Mouse (Mus musculus): ENCODE data around the gene Akap13.

Akap13 gene

DNA sequence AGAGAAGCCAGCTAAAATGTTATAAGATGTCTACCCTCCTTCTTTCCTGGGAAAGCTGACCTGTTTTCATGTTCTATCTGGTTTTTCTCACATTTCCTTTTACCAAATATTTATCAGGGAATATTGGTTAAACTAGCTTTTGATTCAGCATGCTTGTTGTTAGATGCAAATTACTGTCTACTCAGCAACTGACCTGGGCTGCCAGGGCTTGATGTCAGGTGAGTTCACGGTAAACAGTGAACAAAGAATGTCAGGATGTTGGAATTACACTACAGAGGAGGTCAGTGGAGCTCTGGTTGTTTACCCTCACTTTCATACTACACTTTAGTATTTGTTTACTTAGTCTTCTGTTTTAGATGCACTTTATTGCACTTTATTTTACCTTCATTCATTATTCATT lies 5.0 kb downstream of the Akap13 start:
- no peak for DNase-seq (ENCODE audit: low spot score)

DNA sequence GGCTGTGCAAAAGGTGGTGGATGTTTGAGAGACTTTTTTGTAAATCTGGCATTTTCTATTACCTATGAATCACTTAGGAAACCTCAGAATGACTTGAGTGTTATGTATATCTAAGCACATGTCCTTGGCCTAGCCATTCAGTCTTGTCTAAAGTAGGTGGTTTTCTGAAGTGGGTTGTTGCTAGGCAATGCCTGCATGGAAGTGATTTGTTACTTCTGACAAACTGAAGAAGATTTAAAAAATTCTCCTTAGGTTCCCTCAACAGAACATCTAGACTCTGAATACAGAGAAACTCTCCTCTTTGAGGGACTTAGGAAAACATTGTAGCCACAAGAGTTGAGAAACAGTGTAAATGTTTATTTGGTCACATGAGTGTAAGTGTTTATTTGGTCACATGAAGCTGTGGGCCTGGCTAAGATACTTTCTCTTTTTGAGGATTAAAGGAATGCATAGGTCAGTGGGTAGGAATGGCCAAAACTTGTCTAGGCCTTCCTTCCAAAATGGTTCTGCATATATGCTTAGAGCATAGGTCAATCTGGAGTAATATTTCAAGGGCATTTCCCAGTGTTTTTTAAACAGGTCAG lies 8.3 kb downstream of the Akap13 start:
- no peak for DNase-seq (ENCODE audit: low spot score)

DNA sequence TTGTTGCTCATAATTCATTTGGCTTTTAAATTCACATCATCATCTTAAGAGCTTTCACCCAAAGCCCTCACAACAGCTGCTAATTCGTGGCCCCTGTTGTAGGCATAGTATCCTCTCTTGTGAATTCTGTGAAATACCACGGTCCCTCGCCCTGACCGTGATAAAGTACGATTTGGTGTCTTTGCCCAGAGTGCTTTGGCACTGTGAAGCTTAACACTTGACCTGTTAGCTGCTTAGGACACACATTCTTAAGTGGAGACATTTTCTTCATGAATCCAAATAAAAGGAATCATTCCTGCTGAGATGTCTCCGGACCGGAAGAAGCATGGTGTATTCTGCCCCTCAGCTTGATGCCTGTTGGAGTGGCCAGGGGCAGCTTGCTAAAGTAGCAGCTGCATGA lies 12.5 kb downstream of the Akap13 start:
- no peak for DNase-seq (ENCODE audit: low spot score)

DNA sequence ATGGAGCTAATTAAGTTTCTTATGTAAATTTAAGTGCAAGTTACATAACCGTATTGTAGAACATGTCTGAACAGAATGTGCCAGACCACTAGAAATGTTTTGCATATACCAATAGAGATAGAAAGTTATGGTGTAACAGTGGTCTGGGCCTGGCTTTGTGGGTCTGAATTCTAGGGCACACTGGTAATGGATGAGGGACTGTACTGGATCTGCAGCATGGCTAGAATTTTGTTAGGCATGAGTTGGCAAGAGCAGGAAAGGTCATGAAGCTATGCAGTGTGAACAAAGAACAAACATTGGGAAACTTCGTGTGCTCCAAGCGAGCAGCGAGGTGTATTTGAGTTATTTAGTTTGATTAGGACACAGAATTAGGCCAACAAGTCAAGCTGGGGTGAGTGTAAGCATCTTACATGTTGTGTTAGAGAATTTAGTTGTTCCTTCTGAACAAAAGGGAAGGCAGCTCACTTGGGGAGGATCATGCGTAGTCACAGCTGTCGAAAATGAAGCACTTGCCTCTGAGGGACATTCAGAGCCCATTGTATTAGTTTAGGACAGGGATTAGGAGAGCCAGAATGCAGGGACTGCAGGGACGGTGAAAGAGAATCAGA lies 15.1 kb downstream of the Akap13 start:
- DNase-seq (ENCODE audit: low spot score) = peak; percentile 24

DNA sequence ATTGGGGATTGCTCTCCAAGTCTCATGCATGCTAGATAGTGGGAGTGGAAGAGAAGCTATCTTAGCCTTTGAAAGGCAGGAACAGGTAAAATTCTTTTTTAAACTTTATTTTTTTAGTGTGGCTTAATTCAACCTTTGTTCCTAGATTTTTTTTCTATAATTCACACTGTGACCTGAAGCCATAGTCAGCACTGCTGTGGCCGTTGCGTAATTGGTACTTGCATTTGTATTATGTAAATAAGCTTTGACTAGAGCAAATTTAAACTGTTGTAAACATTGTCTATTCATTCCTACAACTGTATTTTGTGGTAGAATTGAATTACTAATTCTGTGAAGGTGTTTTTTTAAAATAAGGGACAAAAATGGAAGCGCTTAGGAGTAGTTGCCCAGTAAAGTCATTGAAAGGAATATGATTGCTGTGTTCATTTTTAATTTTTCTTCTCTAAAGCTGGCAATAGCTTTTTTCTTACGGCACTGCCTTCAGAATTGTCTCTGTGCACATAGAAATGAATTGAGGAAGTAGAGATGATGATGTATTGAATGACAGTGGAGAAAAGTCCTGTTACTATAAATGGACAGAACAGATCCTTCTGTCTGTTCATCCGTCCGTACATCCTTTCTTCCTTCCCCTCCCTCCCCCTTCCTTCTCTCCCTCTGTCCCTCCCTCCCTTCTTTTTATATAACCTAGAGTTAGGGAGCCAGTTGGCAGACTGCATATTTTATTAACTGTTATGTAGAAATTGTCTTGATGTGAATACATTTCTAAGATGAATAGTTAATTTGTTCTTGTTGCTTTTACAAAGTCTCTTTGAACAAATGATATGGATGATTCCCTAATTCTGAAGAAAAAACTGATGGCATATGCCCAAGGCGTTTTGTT lies 17.2 kb downstream of the Akap13 start:
- no peak for DNase-seq (ENCODE audit: low spot score)

DNA sequence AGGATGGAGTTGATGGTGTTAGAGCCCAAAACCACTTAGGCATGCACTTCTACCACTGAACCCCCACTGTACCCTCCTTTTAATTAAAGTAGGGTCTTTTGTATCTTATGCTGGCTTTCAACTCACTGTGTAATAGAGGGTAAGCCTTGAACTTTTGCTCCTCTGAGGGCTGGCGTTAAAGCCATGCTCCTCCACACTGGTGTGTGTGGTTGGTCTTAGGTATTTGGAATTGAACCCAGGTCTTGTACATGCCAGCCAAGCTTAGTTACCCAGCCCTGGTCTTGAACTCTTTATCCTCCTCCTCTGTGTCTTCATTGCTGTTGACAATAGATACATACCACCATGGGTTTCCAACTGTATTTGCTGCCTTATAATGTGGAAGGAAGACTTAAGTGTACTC lies 18.0 kb downstream of the Akap13 start:
- no peak for DNase-seq (ENCODE audit: low spot score)

DNA sequence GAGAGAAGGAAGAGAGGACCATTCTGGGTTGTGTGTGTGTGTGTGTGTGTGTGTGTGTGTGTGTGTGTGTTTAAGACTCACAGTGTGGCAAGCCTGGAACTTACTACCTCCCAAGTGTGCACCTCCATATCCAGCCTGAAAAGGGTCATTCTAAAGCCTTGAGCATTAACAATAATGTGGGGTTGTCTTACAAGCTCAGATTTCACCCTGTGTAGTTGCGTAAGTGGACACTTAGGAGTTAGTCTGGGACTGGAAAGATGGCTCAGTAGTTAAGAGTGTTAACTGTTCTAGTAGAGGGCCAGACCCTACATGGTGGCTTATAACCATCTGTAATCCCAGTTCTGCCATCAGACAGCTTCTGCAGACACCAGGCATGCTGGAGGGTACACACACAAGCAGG lies 18.7 kb downstream of the Akap13 start:
- DNase-seq (ENCODE audit: low spot score) = no peak

DNA sequence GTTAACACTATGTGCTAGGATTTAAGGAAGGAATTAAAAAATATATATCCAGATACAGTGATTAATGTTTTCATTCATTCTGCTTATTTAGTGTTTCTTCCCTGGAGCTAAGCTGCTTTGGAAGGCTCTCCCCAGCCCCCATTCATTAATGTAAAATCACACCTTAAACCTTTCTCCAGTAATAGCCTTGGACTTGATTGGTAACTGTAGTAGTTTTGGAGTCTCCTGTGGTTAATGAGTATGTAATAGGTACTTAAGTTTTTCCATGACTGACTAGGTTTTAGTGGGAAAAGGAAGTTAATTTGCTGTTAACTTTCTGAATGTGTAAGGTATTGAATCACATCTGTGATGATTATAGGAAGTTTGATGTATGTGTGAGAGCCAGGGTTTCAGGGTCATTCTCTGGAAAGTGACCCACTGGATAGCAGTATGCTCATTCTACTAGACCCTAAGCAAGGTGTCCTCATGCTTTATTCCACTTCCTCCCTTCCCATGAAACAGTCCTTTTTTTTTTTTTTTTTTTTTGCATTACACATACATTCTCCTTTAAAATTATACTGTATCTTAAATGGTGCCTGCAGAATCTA lies 19.3 kb downstream of the Akap13 start:
- no peak for DNase-seq (ENCODE audit: low spot score)

DNA sequence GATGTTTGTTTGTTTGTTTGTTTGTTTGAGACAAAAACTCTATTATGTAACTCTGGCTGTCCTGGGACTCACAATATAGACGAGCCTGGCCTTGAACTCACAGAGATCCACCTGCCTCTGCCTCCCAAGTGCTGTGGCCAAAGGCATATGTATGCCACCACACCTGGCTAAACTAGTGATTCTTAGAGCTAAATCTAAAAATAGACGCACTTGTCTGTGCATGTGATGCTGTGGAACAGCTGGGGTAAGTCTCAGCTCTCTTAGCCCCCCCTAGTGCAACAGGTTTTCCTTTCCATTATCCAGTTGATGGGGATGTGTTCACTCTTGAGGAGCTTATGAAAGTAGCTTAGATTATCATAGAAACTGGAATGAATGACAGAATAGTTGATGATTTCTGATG lies 22.7 kb downstream of the Akap13 start:
- no peak for DNase-seq (ENCODE audit: low spot score)

DNA sequence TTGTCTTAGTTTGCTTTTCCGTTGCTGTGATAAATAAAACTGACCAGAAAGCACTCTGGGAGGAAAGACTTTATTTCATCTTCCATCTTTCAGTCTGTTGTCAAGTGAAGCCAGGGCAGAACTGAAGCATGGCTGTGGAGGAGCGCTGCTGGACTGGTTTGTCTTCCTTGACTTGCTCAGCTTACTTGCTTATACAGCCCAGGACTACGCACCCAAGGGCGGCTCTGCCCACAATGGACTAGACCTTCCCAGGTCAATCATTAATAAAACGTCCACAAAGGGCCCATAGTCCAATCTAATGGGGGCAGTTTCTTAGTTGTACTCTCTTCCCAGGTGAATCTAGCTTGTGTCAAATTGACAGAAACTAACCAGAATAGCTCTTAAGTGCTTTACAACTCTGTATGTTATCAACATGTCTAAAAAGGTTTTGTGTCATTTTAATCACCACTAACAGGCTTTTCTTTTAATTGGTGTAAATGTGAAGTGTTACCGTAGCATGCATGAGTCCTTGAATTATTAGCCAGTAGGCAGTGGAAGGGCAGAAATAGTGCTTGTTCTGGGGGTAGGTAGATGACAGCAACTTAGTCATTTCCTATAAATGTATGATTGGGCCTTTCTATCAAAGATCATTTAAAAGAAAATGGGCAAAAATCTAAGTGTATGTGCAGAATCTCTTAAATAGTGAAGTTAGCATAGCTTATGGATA lies 25.5 kb downstream of the Akap13 start:
- DNase-seq (ENCODE audit: low spot score) = no peak

DNA sequence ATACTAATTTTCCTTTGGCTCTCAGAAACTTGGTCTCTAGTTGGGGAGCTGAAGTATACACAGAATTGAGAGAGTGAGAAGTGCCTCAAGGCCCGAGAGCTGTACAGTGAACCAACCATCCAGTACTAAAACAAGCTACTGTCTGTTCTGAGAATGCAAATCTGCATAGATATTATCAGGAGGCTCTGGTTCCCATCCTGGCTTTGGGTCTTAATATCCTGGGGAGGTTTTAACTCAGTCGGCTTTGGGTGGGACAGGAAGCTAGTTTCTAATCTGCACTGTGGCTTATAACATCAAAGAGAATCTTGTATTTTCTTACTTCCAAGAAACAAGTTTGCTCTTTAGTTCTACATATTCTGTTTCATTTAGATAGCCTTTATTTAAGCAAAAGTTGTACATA lies 30.7 kb downstream of the Akap13 start:
- DNase-seq (ENCODE audit: low spot score) = no peak

DNA sequence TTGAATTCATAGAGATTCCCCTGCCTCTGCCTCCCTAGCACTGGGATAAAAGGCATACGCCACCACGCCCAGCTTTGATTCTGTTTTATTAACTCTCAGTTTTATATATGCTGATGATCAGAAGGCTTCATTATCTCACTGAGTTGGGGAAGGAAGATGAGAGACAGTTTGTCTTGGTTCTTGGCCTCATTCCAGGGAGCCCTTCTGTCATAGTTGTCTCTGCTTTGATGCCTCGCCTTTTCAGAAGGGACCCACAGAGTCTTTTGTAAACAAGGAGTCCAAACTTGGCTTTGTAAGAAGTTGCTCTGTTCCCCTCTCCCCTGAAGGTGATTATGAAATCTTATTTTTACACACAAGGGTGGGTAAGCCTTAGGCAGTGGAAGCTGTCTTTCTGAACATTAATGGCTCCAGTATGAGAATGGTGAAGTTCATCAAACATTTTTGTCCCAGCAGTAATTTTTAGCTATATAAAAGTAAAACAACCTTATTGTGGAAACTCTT lies 40.7 kb downstream of the Akap13 start:
- DNase-seq (ENCODE audit: low spot score) = no peak

DNA sequence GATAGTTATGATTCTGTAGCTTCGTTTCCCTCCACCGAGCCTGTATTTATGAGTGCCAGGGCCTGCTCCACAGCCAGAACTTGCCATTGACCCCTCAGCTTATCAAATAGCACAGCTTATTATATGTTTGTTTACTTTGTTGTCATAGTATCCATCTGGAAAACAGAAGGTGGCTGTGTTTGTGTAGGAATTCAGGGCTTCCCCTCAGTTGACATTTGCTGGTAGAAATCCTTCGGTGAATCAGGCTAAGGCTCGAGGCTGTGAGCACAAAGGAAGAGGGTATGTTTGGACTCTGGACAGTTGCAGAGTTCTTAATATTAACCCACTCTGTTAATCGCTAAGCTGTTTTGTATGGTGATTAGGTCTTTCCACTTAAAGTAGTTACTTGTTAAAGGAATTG lies 43.3 kb downstream of the Akap13 start:
- no peak for DNase-seq (ENCODE audit: low spot score)

DNA sequence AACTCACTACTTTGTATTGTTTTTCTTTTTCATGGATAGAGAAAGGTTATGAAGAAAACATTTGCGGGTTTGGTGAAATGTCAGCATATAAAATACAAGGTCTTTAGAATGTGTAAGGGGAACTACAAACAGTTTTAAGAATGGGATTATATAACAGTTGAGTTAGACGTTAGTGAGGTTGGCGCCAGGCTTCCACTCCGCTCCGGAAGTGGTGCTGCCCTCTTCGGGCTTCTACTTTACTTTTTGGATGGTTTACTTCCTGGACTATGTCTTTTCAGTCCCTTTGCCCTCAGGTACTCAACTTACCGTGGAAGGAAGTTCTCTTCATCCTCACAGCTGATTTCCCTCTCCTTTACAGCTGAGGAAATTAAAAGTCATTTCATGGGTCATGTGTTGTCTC lies 43.9 kb downstream of the Akap13 start:
- no peak for DNase-seq (ENCODE audit: low spot score)

DNA sequence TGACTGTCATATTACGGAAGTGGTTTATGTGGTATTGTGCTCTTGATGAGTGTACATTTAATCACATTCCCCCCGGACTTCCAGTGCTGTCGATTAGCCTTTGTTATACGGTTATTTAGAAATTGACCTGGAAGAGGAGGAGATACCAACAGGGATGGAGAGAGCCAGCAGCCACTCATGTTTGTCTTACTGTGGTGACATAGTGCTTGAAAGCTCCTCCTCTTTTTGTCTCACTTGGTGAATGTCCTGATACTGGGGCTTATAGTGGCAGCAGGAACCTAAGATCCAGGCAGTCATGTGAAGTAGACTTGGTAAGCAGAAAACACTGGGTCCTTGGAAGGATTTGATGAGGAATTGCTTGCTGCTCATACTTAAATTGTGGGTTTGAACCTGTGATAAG lies 44.8 kb downstream of the Akap13 start:
- no peak for DNase-seq (ENCODE audit: low spot score)

DNA sequence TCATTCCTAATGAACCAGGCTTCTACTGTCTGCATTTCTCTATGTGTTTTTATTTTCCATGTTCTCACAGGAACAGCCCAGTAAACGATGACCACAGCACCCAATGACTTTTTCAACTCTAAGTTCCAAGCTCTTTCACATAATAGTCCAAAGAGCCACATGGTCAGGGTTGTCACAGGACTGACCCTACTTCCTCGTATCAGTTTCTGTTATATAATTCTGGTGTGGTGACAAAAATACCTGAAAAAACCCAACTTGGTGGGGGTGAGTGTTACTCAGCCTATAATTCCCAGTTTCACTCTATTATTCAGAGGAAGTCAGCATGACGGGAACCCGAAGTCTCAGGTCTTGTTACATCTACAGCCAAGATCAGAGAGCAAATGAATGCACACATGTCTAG lies 45.5 kb downstream of the Akap13 start:
- no peak for DNase-seq (ENCODE audit: low spot score)

DNA sequence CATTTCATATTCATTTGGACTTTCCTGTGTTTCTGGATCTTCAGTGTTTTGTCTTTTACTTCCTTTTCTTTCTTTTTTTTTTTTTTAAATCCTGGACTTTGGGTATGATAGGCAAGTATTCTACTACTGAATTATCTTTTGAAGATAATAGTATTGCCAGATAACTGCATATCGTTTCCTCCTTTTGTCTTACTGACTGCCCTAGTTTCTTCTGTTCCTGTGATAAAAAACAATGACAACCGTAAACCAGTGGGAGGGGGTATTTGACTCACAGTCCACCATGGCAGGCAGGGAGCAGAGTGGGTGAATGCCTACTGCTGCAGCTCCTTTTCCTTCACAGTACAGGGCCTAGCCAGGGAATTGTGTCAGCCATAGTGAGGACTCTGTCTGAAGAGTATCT lies 49.2 kb downstream of the Akap13 start:
- DNase-seq (ENCODE audit: low spot score) = no peak

DNA sequence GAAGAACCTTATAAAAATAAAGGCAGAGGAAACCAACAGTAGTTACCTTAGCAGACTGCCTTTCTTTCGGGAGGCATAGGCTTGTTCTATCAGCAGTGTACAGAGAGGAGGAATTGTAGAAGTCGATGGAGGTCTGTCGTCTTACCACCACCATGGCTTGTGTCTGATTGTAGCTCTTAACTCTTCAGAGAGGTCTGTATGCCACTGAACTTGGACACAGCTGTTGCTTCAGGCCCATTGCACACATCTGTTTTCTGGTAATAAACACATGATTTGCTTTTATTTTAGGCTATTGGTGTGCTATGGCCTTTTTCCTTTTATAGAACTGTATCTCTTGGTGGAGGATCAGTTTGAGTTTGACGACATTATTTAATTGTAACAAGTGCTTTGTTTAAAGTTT lies 51.3 kb downstream of the Akap13 start:
- DNase-seq (ENCODE audit: low spot score) = no peak

DNA sequence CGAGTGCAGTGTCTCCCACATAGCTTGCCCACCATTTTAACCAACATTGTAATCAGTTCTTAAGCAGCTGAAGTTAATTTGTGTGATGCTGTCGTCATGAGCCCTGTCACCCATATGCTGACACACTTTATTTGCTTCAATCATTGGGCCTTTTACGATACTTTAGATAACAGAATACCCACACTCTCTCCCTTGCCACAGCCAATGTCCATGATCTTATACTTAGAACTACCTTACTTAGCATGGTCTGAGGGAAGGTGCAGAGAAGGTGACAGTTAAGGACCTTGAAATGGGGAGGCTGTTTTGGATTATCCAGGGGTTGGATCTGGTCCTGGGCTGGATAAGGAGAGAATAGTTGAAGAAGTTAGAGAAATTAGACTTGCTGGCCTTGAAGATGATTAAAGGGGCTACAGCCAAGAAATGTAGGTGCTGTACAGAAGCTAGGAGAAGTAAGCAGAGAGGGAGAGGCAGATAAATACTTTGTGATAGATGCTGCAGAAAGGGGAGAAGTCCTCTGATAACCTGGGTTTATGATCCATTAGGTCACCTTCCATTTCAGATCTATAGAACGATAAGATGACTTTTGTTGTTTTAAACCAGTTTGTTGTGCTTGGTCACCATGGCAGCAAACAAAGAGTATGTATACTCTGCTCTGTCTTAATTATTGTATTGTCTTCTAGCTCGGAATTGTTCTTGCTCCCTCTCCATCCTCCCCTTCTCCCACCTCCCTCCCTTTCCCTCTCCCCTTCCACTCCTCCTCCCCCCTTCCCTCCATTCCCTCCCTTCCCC lies 53.9 kb downstream of the Akap13 start:
- no peak for DNase-seq (ENCODE audit: low spot score)

DNA sequence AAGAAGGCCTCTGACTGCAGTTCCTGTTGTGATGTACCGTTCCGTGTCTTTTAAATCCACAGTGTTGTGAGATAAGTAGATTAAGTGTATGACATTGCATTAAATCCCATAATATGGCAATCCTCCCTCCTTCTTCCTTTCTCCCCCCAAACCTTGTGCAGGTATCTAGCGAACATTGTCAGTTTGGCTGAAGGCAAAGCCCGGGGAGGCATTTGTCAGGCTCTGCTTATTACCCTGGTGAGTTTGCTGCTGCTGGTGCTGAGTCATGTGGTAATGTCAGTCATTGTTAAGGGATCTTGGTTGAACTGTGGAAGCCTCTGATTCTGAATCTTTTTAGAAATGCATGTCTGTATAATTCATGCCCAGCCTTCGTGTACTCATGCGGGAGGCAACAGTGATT lies 60.1 kb downstream of the Akap13 start:
- no peak for DNase-seq (ENCODE audit: low spot score)

Measured in embryo, embryonic 10.5 days (tissue).